Mouse (Mus musculus) CH12.LX (cell line): Measurements from ENCODE around the gene Asic2.

ENCODE experiments used
- CTCF ChIP-seq, 2 experiments: IDR thresholded peaks in 1 of 2; conservative IDR thresholded peaks in 1 of 2; 2 replicates each; pipeline ENCODE4 v1.5.1; 2011 to 2012; ENCODE audit warnings: low read depth in 2 of 2, low read length in 2 of 2, improper control_type of control experiment in 1 of 2, inconsistent platforms in 1 of 2, mild to moderate bottlenecking in 1 of 2, moderate library complexity in 1 of 2
- PAX5 ChIP-seq: IDR thresholded peaks from 2 replicates; pipeline ENCODE4 v1.6.1; 2012; ENCODE audit warnings: low read length, inconsistent platforms, mixed read lengths

GRCm38 (mm10) chr11:81738995-81739394, 229.3 kb downstream of the Asic2 start:
- no peak for TF ChIP-seq CTCF (conservative IDR thresholded peaks at IDR 0.05 in 1 of 2, IDR thresholded peaks at IDR 0.05 in 1 of 2; ENCODE audit: low read depth in 2 of 2, low read length in 2 of 2)
- no peak for TF ChIP-seq PAX5
